Mouse (Mus musculus): Measurements from ENCODE around the gene Cgref1.

Cgref1 gene

GRCm38 (mm10) chr5:30944956-30945781, at the start of gene Cgref1:
Gene Cgref1 (minus strand): TSS chr5:30945591.
- DNase-seq (ENCODE audit: extremely low read depth, low read depth) = no peak

- DNase-seq (ENCODE audit: extremely low read depth, low read depth) = no peak
Observed at GRCm38 (mm10) chr5:30994074-30994473, 48.7 kb upstream of the Cgref1 start.

GRCm38 (mm10) chr5:30992980-30993676, 47.7 kb upstream of the Cgref1 start:
- no peak for DNase-seq (ENCODE audit: extremely low read depth, low read depth)

GRCm38 (mm10) chr5:30982357-30982756, 37.0 kb upstream of the Cgref1 start:
- no peak for DNase-seq (ENCODE audit: extremely low read depth, low read depth)

- no peak for DNase-seq (ENCODE audit: extremely low read depth, low read depth)
Observed at GRCm38 (mm10) chr5:30974870-30975656, 29.7 kb upstream of the Cgref1 start.

- peak; percentile 50 for DNase-seq (ENCODE audit: extremely low read depth, low read depth)
Observed at GRCm38 (mm10) chr5:30969440-30969839, 24.0 kb upstream of the Cgref1 start.

GRCm38 (mm10) chr5:30968416-30968815, 23.0 kb upstream of the Cgref1 start, which contains the start of gene Tcf23:
Gene Tcf23 (plus strand): TSS chr5:30968662.
- no peak for DNase-seq (ENCODE audit: extremely low read depth, low read depth)

- DNase-seq (ENCODE audit: extremely low read depth, low read depth) = no peak
Observed at GRCm38 (mm10) chr5:30966189-30966588, 20.8 kb upstream of the Cgref1 start.

GRCm38 (mm10) chr5:30963916-30964315, 18.5 kb upstream of the Cgref1 start:
- DNase-seq (ENCODE audit: extremely low read depth, low read depth) = no peak

GRCm38 (mm10) chr5:30961545-30962505, 16.4 kb upstream of the Cgref1 start:
- peak; percentile 85 for DNase-seq (ENCODE audit: extremely low read depth, low read depth)

- no peak for DNase-seq (ENCODE audit: extremely low read depth, low read depth)
Observed at GRCm38 (mm10) chr5:30960814-30961213, 15.4 kb upstream of the Cgref1 start.

- peak; percentile 95 for DNase-seq (ENCODE audit: extremely low read depth, low read depth)
Observed at GRCm38 (mm10) chr5:30959966-30960501, 14.6 kb upstream of the Cgref1 start, which contains the start of gene Preb. Gene Preb (minus strand): TSS chr5:30960361.

GRCm38 (mm10) chr5:30959198-30959854, 13.9 kb upstream of the Cgref1 start:
- no peak for DNase-seq (ENCODE audit: extremely low read depth, low read depth)

GRCm38 (mm10) chr5:30957891-30958290, 12.5 kb upstream of the Cgref1 start:
- DNase-seq (ENCODE audit: extremely low read depth, low read depth) = no peak

- no peak for DNase-seq (ENCODE audit: extremely low read depth, low read depth)
Observed at GRCm38 (mm10) chr5:30955751-30956150, 10.4 kb upstream of the Cgref1 start.

GRCm38 (mm10) chr5:30954556-30954955, 9.2 kb upstream of the Cgref1 start:
- DNase-seq (ENCODE audit: extremely low read depth, low read depth) = no peak

GRCm38 (mm10) chr5:30954065-30954464, 8.7 kb upstream of the Cgref1 start:
- DNase-seq (ENCODE audit: extremely low read depth, low read depth) = no peak

- no peak for DNase-seq (ENCODE audit: extremely low read depth, low read depth)
Observed at GRCm38 (mm10) chr5:30952551-30952950, 7.2 kb upstream of the Cgref1 start.

- no peak for DNase-seq (ENCODE audit: extremely low read depth, low read depth)
Observed at GRCm38 (mm10) chr5:30951706-30952105, 6.3 kb upstream of the Cgref1 start.

- no peak for DNase-seq (ENCODE audit: extremely low read depth, low read depth)
Observed at GRCm38 (mm10) chr5:30950922-30951321, 5.5 kb upstream of the Cgref1 start.
